Mouse (Mus musculus) small intestine, adult 2 months (tissue): Measurements from ENCODE around the gene Tiam2.

Source experiments
- CTCF ChIP-seq: fragments of 200-500 bp; IDR thresholded peaks from 2 replicates; pipeline ENCODE4 v1.5.1; 2012; ENCODE audit warnings: low read depth, mild to moderate bottlenecking, control low read depth, inconsistent platforms, low read length, moderate library complexity, mixed read lengths; ENCODE audit not compliant: insufficient replicate concordance, insufficient read length; ENCODE audit errors: extremely low read depth
- POLR2A ChIP-seq: fragments of 200-500 bp; IDR thresholded peaks from 2 replicates; pipeline ENCODE4 v1.6.1; 2012; ENCODE audit warnings: low read depth, mild to moderate bottlenecking, control low read depth, inconsistent platforms, low read length, moderate library complexity

- TF ChIP-seq POLR2A (no peak), CTCF (no peak)
Measured at GRCm38 (mm10) chr17:3368386-3368785, 42.0 kb downstream of the Tiam2 start.
